Mouse (Mus musculus): ENCODE measurements around the gene Mms19. TPM values are rescaled to one million over a fixed set of nuclear protein-coding genes. Genes with fewer than 3 reads are reported as not detected.

Gene Mms19
- total RNA-seq, 2 experiments from 2014 or later: 28.9 to 35.2 TPM

DNA sequence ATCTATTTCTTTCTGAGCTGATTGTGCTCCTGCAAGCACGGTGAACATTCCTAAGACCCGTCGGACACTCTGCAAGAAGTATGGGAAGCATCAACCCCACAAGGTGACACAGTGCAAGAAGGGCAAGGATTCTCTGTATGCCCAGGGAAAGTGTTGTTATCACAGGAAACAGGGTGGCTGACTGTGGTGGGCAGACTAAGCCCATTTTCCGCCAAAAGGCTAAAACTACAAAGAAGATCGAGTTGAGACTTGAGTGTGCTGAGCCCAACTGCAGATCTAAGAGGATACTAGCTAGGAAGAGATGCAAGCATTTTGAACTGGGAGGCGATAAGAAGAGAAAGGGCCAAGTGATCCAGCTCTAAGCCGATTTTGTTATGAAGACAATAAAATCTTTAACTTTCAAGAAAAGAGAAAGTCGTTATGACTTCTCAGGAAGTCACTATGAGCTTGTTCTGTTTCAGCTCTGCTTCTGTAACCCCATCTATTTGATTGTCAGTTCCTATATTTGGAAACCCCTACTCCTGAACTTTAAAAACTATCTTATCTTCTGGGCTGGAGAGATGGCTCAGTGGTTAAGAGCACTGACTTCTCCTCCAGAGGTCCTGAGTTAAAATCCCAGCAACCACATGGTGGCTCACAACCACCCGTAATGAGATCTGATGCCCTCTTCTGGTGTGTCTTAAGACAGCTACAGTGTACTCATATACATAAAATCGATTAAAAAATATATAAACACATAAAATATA lies 77.9 kb downstream of the Mms19 start:
- no peak for DNase-seq (ENCODE audit: low spot score in 2 of 2)

DNA sequence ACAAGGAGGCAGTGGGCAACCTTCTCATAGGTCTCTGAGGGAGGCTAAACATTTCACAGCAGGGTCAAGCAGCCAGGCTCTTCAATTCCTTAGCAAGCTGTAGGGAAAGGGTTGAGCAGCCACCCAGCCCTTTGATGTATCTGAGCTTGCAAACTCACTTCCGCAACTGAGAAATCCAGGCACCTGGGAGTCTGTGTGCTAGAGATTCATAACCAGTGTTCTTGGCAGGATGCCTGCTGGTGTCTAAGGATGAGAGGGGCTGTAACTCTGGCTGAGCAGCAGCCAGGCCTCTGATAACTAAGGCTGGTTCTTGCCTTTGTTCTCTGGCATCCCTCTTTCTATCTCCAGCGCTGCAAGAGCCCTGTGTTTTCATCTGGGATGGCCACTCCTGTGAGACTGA lies 79.3 kb downstream of the Mms19 start:
- DNase-seq (ENCODE audit: low spot score in 2 of 2): no peak

DNA sequence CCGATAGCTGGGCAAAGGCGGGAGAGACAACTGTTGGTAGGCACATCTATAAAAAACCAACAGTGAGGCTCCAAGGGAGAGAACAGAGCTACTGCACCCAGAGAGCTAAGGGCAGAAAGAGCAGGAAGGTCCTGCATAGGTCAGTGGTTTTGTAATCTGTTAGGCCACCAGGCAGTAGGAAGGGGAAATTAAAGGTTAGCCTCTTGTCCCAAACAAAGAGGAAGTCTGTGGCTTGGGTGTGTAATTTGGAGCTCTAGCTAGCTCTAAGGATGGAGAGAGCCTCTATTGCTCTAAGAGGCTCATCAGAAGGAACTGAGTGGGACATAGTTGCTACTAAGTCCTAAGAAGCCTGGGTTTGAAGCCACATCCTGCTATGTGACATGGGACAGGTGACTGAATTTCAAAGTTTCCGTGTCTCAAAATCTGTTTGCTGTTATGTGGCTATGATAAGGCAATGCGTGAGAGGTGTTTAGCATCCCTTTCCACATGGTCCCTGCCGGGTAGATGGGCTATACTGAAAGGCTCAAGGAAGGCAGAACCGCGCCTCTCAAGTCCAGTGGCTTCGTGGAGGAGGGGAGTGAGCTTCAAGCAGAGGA lies 80.4 kb downstream of the Mms19 start:
- DNase-seq (ENCODE audit: low spot score in 2 of 2): no peak

DNA sequence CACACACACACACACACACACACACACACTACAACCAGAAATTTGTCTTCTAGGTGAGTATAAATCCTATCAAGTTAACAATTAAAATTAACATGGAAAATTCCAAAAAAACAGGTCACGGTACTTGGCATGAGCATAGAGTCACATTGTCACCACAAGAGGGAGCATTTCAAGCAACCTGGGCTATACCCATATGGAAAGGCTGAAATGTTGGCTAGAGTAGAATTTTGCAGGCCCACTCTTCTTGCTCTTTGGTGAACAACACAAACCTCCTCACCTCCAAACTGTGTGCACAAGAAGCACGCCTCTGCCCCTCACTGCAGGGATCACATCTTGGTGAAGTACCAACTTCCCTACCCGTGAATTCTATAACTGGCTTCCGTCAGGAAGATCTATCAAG lies 82.1 kb downstream of the Mms19 start:
- peak in 1 of 2 experiments; percentile 21 for DNase-seq (ENCODE audit: low spot score in 2 of 2)

DNA sequence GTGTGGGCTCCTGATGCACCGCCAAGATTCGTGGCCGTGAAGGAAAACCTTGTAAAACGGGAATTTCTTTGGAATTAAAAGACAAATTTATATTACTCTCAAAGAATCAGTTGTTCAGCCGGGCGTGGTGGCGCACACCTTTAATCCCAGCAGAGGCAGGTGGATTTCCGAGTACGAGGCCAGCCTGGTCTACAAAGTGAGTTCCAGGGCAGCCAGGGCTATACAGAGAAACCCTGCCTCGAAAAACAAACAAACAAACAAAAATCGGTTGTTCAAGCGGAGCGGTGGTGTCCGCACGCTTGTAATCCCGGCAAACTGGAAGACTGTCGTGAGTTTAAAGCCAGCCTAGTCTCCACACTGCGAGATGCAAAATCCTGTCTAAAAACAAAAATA lies 84.6 kb downstream of the Mms19 start:
- no peak for DNase-seq (ENCODE audit: low spot score in 2 of 2)

DNA sequence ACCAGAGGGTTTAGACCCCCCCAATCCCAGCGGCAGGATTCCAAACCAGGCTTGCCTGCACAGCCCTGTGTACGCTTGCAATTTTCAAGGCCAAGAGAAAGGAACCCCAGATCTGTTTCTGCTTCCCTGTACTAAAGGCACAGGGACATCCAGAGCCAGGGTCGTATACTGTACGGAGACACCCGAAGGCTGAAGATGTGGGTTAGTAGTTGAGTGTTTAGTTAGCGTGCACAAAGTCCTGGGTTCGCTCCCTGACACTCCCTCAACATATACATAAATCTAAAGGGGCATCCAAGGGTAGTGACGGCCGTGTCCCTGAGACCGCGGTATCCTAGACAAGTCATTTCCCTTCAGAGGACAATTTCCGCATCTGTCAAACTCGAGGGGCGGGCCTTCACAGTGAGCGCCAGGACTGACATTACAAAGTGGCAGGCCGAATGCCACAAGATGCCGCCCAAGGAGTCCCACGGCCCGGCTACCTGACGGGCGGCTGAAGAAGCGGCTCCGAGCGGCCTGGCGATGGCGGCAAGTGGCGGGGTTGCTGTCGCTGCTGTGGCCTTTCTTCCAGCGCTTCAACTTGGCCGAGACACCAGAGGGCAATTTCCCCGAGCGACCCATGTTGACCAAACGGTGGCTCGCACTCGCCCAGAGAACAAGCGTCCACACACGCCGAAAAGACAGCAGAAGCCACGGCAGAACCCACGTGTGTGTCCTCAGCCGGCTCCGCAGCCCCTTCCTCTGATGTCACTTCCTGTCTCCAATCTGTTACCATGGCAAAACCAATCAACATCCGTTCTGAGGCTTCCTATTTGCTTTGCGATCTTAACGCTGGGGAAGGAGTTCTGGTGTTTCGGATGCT lies 85.3 kb downstream of the Mms19 start, which contains the start of gene Rrp12:
Gene Rrp12, minus strand, starts transcription at position 714 of the 859 bp plus-strand sequence.
- DNase-seq (ENCODE audit: low spot score in 2 of 2): peak; percentile 69 to 78

DNA sequence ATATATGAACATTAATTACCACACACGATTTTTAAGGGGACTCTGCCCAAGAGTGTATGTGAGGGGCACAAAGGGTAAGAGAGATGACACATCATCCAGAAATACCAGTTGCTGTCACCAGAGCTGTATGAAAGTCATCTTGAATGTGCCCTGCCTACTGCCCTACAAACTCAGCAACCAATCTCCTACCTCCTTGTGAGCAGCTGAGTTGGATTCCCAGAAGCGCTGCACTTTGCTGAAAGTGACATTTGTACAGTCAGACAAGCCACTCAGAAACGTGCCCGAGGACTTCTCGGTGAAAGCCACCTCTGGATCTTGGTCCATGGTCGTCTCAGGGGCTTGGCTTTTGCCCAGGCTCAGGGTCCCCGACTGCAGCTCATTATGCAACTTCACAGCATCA lies 86.0 kb downstream of the Mms19 start:
- DNase-seq (ENCODE audit: low spot score in 2 of 2): no peak

Other genes starting within 250 kb of the Mms19 start
- gene Slit1, start 237.5 kb downstream of the Mms19 start, total RNA-seq (2021): 10 to 100 TPM; 95.2 to 96.3 TPM
- 1 to 10 TPM; 3.6 to 4.4 TPM for gene Arhgap19, start 179.1 kb downstream of the Mms19 start, total RNA-seq (2021)
- 10 to 100 TPM; 21.1 to 23.0 TPM for gene Frat1, start 151.2 kb downstream of the Mms19 start, total RNA-seq (2021)
- 10 to 100 TPM; 19.1 to 19.4 TPM for gene Frat2, start 133.0 kb downstream of the Mms19 start, total RNA-seq (2021)
- gene Rrp12, start 85.0 kb downstream of the Mms19 start, total RNA-seq (2021): 10 to 100 TPM; 36.3 to 37.1 TPM
- 100 to 1,000 TPM; 451 to 486 TPM for gene Pgam1, start 69.2 kb downstream of the Mms19 start, total RNA-seq (2021)
- gene Exosc1, start 47.7 kb downstream of the Mms19 start, total RNA-seq (2021): 10 to 100 TPM; 28.8 to 32.2 TPM
- gene Zdhhc16, start 47.7 kb downstream of the Mms19 start, total RNA-seq (2021): 10 to 100 TPM; 60.2 to 67.4 TPM
- gene Ubtd1, start 606 bp upstream of the Mms19 start, total RNA-seq (2021): 10 to 100 TPM; 15.8 to 18.9 TPM
- gene Ankrd2, start 54.8 kb upstream of the Mms19 start, total RNA-seq (2021): under 1 TPM; 0.34 to 0.40 TPM
- 1 to 10 TPM; 9.1 to 9.3 TPM for gene Hoga1, start 64.5 kb upstream of the Mms19 start, total RNA-seq (2021)
- 1 to 10 TPM in 1 of 2 experiments, under 1 TPM in 1; 0.71 to 1.4 TPM for gene 4933411K16Rik, start 71.1 kb upstream of the Mms19 start, total RNA-seq (2021)
- 10 to 100 TPM; 63.7 to 68.2 TPM for gene Morn4, start 105.2 kb upstream of the Mms19 start, total RNA-seq (2021)
- 10 to 100 TPM; 47.4 to 48.7 TPM for gene Pi4k2a, start 109.3 kb upstream of the Mms19 start, total RNA-seq (2021)
- 10 to 100 TPM; 15.8 to 18.0 TPM for gene Avpi1, start 147.9 kb upstream of the Mms19 start, total RNA-seq (2021)
- 10 to 100 TPM in 1 of 2 experiments, 1 to 10 TPM in 1; 9.9 to 12.9 TPM for gene Marveld1, start 166.2 kb upstream of the Mms19 start, total RNA-seq (2021)
- gene Zfyve27, start 182.8 kb upstream of the Mms19 start, total RNA-seq (2021): 100 to 1,000 TPM in 1 of 2 experiments, 10 to 100 TPM in 1; 86.9 to 124 TPM
- under 1 TPM in 1 of 2 experiments, not detected in 1; 0.18 TPM for gene Sfrp5, start 221.1 kb upstream of the Mms19 start, total RNA-seq (2021)

Measured in layer of hippocampus, postnatal 10 days (tissue).